Mouse (Mus musculus) hindbrain, embryonic 10.5 days (tissue): ENCODE data around the gene Tns3. TPM values are rescaled to one million over a fixed set of nuclear protein-coding genes. Genes with fewer than 3 reads are reported as not detected.

Experiments
- DNase-seq: peaks from one replicate; pipeline ENCODE4 v3.0.0-alpha.2; 2017; ENCODE audit warnings: low spot score
- H3K27ac ChIP-seq: fragments of 300-500 bp; sonication (generic); 2 replicates; pipeline ENCODE4 v1.5.1; 2016; ENCODE audit warnings: mild to moderate bottlenecking, moderate library complexity
- H3K27me3 ChIP-seq: fragments of 300-500 bp; sonication (generic); 2 replicates; pipeline ENCODE4 v1.6.1; 2016; ENCODE audit warnings: mild to moderate bottlenecking; ENCODE audit not compliant: poor library complexity, insufficient read depth, severe bottlenecking
- H3K36me3 ChIP-seq: fragments of 300-500 bp; sonication (generic); 2 replicates; pipeline ENCODE4 v1.6.1; 2016; ENCODE audit warnings: mild to moderate bottlenecking, moderate library complexity
- H3K4me1 ChIP-seq: fragments of 300-500 bp; sonication (generic); replicated peaks from 2 replicates; pipeline ENCODE4 v1.6.1; 2016; ENCODE audit warnings: mild to moderate bottlenecking
- H3K4me3 ChIP-seq: fragments of 300-500 bp; sonication (generic); 2 replicates; pipeline ENCODE4 v1.5.1; 2016; ENCODE audit warnings: mild to moderate bottlenecking, moderate library complexity
- H3K9me3 ChIP-seq: fragments of 300-500 bp; sonication (generic); 2 replicates; pipeline ENCODE4 v1.6.1; 2016; ENCODE audit warnings: mild to moderate bottlenecking, moderate library complexity
- WGBS: fragments of 180-500 bp; shearing (Covaris S2); methylation state at CpG from one replicate; pipeline ENCODE4 v1.1.7; 2016; 5-methylcytosine and 5-hydroxymethylcytosine counted together
- polyA plus RNA-seq: library from polyadenylated mRNA; unstranded; fragments of >200 nt; fragmentation: Nextera tagmentation; extraction: Ambion mirVana; gene quantifications from 2 replicates; pipeline ENCODE4 v1.2.1, GENCODE M21; 2016

The Tns3 gene
- polyA plus RNA-seq, 1 experiment from 2014 or later, result 9.7 TPM

GRCm38 (mm10) chr11:8656448-8657393, 7.6 kb downstream of the Tns3 start:
- Histone ChIP-seq H3K27ac (no peak overlapping the region), H3K27me3 (no peaks in the 10 kb centered on the region), H3K9me3 (no peaks in the 10 kb centered on the region), H3K4me1 (peaks cover 39% of the 10 kb centered on the region), H3K36me3 (no peaks in the 10 kb centered on the region), H3K4me3 (no peak overlapping the region)
- DNase-seq, result no peak
- WGBS, result 77% methylated on average over 12 of the region's 12 CpGs

- 57% methylated on average over 13 of the region's 13 CpGs for WGBS
- no peaks in the 10 kb centered on the region for H3K27me3 ChIP-seq
- peaks cover 36% of the 10 kb centered on the region for H3K4me1 ChIP-seq
- no peaks in the 10 kb centered on the region for H3K36me3 ChIP-seq
- H3K27ac ChIP-seq, result peak overlapping the region; percentile 56
- DNase-seq, result peak; percentile 18
- no peak overlapping the region for H3K4me3 ChIP-seq
- H3K9me3 ChIP-seq, result no peaks in the 10 kb centered on the region
Measured at GRCm38 (mm10) chr11:8653800-8654295, 10.5 kb downstream of the Tns3 start.

- WGBS, result 52% methylated on average over 10 of the region's 10 CpGs
- Histone ChIP-seq H3K9me3 (no peaks in the 10 kb centered on the region), H3K36me3 (no peaks in the 10 kb centered on the region), H3K4me3 (no peak overlapping the region), H3K27me3 (no peaks in the 10 kb centered on the region), H3K4me1 (peaks cover 35% of the 10 kb centered on the region), H3K27ac (peak overlapping the region; percentile 56; the same call in 1 of the 2 replicates)
- no peak for DNase-seq
Measured at GRCm38 (mm10) chr11:8652792-8653645, 11.3 kb downstream of the Tns3 start.

- H3K27ac ChIP-seq, result peak overlapping the region; percentile 35; the same call in 1 of the 2 replicates
- no peaks in the 10 kb centered on the region for H3K36me3 ChIP-seq
- DNase-seq, result no peak
- no peaks in the 10 kb centered on the region for H3K9me3 ChIP-seq
- H3K27me3 ChIP-seq, result no peaks in the 10 kb centered on the region
- WGBS, result 72% methylated on average over 10 of the region's 10 CpGs
- peaks cover 34% of the 10 kb centered on the region for H3K4me1 ChIP-seq
- H3K4me3 ChIP-seq, result no peak overlapping the region
Measured at GRCm38 (mm10) chr11:8652116-8652714, 12.1 kb downstream of the Tns3 start.

- Histone ChIP-seq H3K4me3 (no peak overlapping the region), H3K9me3 (no peaks in the 10 kb centered on the region), H3K27ac (no peak overlapping the region), H3K4me1 (peaks cover 29% of the 10 kb centered on the region), H3K36me3 (no peaks in the 10 kb centered on the region), H3K27me3 (no peaks in the 10 kb centered on the region)
- 86% methylated on average over 10 of the region's 10 CpGs for WGBS
- DNase-seq, result no peak
Measured at GRCm38 (mm10) chr11:8651448-8652035, 12.8 kb downstream of the Tns3 start.

GRCm38 (mm10) chr11:8645609-8646008, 18.7 kb downstream of the Tns3 start:
- no peak overlapping the region for H3K4me3 ChIP-seq
- no peak for DNase-seq
- 90% methylated on average over 3 of the region's 3 CpGs for WGBS
- H3K27ac ChIP-seq, result no peak overlapping the region
- peaks cover 9% of the 10 kb centered on the region for H3K4me1 ChIP-seq
- no peaks in the 10 kb centered on the region for H3K27me3 ChIP-seq
- no peaks in the 10 kb centered on the region for H3K36me3 ChIP-seq
- no peaks in the 10 kb centered on the region for H3K9me3 ChIP-seq

GRCm38 (mm10) chr11:8644272-8644671, 20.1 kb downstream of the Tns3 start:
- Histone ChIP-seq H3K36me3 (no peaks in the 10 kb centered on the region), H3K4me1 (peaks cover 14% of the 10 kb centered on the region), H3K4me3 (no peak overlapping the region), H3K9me3 (no peaks in the 10 kb centered on the region), H3K27me3 (no peaks in the 10 kb centered on the region), H3K27ac (no peak overlapping the region)
- 97% methylated on average over 2 of the region's 2 CpGs for WGBS
- no peak for DNase-seq

GRCm38 (mm10) chr11:8641634-8642277, 22.6 kb downstream of the Tns3 start:
- Histone ChIP-seq H3K36me3 (no peaks in the 10 kb centered on the region), H3K9me3 (no peaks in the 10 kb centered on the region), H3K4me1 (peaks cover 19% of the 10 kb centered on the region), H3K4me3 (no peak overlapping the region), H3K27ac (no peak overlapping the region), H3K27me3 (no peaks in the 10 kb centered on the region)
- 36% methylated on average over 10 of the region's 10 CpGs for WGBS
- no peak for DNase-seq

GRCm38 (mm10) chr11:8639726-8640125, 24.6 kb downstream of the Tns3 start:
- H3K27ac ChIP-seq, result no peak overlapping the region
- WGBS, result 94% methylated on average over 16 of the region's 16 CpGs
- H3K36me3 ChIP-seq, result no peaks in the 10 kb centered on the region
- DNase-seq, result no peak
- no peaks in the 10 kb centered on the region for H3K9me3 ChIP-seq
- H3K4me1 ChIP-seq, result peaks cover 25% of the 10 kb centered on the region
- no peak overlapping the region for H3K4me3 ChIP-seq
- no peaks in the 10 kb centered on the region for H3K27me3 ChIP-seq

- H3K27me3 ChIP-seq, result no peaks in the 10 kb centered on the region
- no peaks in the 10 kb centered on the region for H3K9me3 ChIP-seq
- peaks cover 25% of the 10 kb centered on the region for H3K4me1 ChIP-seq
- H3K27ac ChIP-seq, result no peak overlapping the region
- no peak for DNase-seq
- 92% methylated on average over 6 of the region's 6 CpGs for WGBS
- no peaks in the 10 kb centered on the region for H3K36me3 ChIP-seq
- no peak overlapping the region for H3K4me3 ChIP-seq
Measured at GRCm38 (mm10) chr11:8639007-8639718, 25.2 kb downstream of the Tns3 start.
